Mouse (Mus musculus) adrenal gland, postnatal 10 days (tissue): ENCODE data around the gene Adcy1. TPM values are rescaled to one million over a fixed set of nuclear protein-coding genes. Genes with fewer than 3 reads are reported as not detected.
A peak's percentile ranks its signal among the peaks of the same experiment; 100 is the strongest.

Source experiments
- DNase-seq: peaks from one replicate; pipeline ENCODE4 v3.0.0; 2021; ENCODE audit warnings: mixed read lengths
- long read RNA-seq, 2 experiments: library from polyadenylated mRNA; stranded (forward); transcript quantifications; one replicate each; pipeline ENCODE4 v2.0.0; 2021
- total RNA-seq, 2 experiments: library from RNA; stranded (reverse); gene quantifications; 2 replicates each; pipeline ENCODE4 v1.2.3; 2021

Adcy1 gene
- total RNA-seq, result 1 to 10 TPM; 3.3 to 4.4 TPM
- long read RNA-seq, experiment 1, partial matches to known transcripts, result 0 of 2 reads
- long read RNA-seq, experiment 1, other reads (novel, unspliced or antisense), result 2 of 2 reads
- long read RNA-seq, experiment 2, result 0 reads

GRCm38 (mm10) chr11:7063001-7063584 lies at the start of gene Adcy1:
TSS of gene Adcy1 (plus strand) at chr11:7063489.
- DNase-seq, result peak; percentile 37

GRCm38 (mm10) chr11:7016907-7017306 lies 46.4 kb upstream of the Adcy1 start:
- no peak for DNase-seq

GRCm38 (mm10) chr11:7018078-7018477 lies 45.2 kb upstream of the Adcy1 start:
- no peak for DNase-seq

- DNase-seq, result no peak
Observed at GRCm38 (mm10) chr11:7019006-7019525, 44.2 kb upstream of the Adcy1 start.

- DNase-seq, result no peak
Observed at GRCm38 (mm10) chr11:7033063-7033462, 30.2 kb upstream of the Adcy1 start.

DNA sequence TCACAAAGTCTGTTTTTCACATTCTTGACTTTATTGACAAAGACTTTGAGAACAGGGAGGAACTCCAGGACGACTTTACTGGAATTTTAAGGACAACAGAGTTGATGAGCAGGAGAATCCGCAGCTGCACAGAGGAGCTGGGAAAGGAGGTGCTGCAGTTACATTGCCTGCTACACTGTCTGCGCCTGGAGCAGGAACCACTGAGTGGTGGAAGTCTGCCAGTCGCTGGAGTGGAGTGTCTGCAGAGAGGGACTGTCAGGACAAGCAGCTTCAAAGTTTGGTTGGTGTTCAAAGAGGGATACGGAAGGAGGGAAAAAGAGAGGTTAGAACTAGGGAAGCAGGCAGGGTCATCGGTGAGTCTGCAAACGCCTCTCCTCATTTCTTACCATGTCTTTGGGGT lies 23.6 kb upstream of the Adcy1 start:
- no peak for DNase-seq

- DNase-seq, result no peak
Observed at GRCm38 (mm10) chr11:7040801-7041200, 22.5 kb upstream of the Adcy1 start.

DNA sequence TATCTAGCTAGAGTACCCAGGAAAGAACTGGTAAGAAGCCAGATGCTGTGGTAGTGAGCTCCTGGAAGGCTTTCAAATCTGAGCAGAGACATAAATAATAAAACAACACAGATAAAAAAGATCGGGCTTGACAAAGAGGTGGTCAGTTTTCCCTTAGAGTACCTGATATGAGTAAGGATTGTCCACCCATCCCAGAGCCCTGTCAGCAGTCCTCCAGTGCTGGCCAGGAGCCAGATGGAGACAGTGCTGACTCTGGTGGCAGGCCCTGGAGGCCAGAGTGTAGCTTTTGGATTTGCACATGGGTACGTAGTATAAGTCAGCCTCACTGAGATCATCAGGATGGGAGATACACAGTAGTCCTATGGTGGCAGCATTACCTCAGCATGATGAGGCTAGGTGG lies 16.1 kb upstream of the Adcy1 start:
- no peak for DNase-seq

DNA sequence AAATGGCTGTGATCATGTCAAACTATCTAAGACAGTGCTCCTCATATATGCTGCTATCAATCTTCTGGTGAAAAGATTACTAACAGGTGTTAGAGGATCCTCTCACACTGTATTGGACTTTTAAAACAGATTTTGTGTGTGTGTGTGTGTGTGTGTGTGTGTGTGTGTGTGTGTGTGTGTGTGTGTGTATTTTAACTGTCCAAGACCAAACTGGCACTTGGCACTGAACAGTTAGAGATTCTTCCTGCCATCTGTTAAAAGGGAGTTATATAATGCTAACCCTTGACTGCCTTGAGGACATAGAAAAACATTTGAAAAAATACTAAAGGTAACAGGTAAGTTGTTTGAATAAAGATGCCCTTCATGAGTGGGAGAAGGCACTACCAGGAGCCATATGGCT lies 15.7 kb upstream of the Adcy1 start:
- no peak for DNase-seq

DNA sequence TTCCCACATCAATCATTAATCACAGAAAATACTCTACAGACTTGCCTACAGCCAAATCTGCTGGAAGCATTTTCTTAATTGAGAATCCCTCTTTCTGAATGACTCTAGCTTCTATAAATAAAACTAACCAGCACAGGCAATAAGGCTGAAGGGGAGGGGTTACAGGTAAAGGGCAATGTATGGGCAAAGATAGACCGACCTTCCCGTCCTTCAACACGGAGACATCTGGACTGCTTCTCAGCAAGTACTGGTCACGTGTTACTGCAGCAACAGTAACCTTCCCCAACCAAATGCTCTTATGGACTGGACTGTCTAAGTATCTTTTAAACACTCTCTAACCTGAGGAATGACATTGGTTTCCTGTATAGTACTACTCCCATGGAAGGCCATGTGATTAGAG lies 9.6 kb upstream of the Adcy1 start:
- DNase-seq, result no peak

DNA sequence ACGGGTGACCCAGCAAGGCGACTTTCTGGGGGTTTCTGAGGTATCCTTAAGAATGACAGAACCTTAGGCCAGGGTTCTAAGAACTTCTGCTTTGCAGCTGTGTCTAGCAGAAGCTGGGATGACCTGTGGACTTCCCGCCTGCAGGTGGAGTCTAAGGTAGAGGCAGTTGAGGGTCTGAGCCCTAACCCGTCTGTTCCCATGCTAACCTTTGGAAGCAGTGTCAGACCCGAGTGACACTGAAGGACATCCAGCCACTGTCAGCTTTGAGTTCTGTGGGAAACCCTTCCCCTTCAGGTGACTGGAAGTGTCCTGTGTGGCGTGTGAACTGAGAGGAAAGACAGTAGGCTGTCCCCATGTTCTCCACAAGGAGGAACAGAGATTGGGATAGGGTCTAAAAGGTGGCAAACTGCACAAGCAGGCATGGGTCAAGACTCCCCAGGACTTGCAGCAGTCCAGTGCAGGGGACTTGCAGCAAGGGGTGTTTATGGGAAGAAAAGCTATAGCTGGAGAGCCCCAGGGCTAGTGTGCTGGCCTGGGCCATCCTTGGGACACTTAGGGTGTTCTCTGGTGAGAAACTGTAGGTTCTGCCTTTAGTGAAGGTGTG lies 8.5 kb upstream of the Adcy1 start:
- DNase-seq, result no peak

DNA sequence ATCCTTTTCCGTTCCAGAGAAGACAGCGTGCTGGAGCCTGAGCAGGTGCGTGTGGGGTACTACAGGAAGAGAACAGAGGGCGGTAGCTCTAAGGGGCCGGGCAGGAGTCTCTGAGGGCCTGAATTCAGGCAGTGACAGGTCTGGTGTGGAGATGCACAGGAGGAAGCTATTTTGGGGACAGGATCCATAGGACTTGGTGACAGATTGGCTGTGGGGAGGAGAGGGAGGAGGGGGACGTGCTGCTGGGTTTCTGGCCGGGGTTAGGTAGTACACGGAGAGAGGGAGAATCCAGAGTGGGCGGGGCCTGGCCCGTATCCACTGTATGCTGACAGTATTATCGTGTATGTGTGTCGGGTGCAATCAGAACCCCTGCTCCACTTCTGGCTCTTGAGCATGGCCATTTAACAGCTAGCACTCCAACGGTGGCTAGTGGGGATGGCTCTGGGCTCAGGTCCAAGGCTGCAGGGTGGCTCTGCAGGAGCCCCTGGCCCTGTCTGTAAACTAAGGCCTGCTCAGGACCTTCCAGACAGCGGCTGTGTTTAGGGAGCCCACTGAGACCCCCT lies 7.8 kb upstream of the Adcy1 start:
- no peak for DNase-seq

GRCm38 (mm10) chr11:7056121-7056520 lies 7.2 kb upstream of the Adcy1 start:
- DNase-seq, result no peak

- DNase-seq, result no peak
Observed at GRCm38 (mm10) chr11:7057781-7058180, 5.5 kb upstream of the Adcy1 start.

DNA sequence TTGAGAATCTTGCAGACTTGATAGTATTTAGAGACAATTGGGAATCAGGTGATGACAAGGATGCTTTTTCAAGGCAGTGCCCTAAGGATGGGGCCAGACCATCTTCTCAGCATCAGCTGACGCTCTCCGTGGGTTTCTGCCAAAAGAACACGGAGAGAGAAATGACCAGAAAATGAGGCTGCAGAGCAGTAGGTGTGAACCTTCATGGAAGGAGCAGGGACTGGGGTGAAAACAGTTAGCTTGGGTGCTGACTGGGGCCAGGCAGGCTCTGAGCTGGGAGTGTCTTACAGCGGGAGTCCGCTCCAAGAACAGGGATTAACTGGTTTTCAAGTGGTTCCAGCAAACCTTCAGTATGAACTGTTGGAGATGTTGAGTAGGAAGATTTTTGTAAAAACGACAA lies 1.3 kb upstream of the Adcy1 start:
- no peak for DNase-seq

DNA sequence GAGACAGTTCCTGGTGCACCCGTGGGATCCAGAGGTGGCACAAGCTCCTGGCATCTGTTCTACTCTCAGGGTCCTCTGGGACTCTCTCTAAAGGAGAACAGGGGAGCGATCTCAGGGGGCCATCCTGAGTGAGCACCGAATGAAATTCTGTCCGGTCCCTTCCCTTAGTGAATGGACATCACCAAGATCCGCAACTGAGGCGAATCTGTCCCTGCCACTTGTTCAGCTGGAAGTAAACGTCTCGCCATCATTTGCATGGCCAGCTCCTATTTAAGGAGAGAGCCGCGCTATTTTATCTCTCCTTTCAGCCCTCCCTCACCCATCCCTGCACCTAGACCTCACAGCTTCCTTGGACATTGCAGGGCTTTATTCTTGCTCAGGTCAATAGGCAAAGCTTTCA lies 723 bp upstream of the Adcy1 start:
- DNase-seq, result no peak

DNA sequence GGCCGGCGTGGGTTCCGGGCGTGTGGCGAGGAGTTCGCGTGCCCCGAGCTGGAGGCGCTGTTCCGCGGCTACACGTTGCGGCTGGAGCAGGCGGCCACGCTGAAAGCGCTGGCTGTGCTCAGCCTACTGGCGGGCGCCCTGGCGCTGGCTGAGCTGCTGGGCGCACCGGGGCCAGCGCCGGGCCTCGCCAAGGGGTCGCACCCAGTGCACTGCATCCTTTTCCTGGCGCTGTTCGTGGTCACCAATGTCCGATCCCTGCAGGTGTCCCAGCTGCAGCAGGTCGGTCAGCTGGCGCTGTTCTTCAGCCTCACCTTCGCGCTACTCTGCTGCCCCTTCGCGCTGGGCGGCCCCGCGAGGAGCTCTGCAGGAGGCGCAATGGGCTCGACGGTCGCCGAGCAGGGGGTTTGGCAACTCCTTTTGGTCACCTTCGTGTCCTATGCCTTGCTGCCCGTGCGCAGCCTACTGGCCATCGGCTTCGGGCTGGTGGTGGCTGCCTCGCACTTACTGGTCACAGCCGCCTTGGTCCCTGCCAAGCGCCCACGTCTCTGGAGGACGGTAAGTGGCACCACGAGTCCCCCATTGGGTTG lies 485 bp downstream of the Adcy1 start:
- peak; percentile 42 for DNase-seq

- peak; percentile 29 for DNase-seq
Observed at GRCm38 (mm10) chr11:7064484-7065185, 1.3 kb downstream of the Adcy1 start.

- DNase-seq, result no peak
Observed at GRCm38 (mm10) chr11:7065388-7065787, 2.1 kb downstream of the Adcy1 start.

DNA sequence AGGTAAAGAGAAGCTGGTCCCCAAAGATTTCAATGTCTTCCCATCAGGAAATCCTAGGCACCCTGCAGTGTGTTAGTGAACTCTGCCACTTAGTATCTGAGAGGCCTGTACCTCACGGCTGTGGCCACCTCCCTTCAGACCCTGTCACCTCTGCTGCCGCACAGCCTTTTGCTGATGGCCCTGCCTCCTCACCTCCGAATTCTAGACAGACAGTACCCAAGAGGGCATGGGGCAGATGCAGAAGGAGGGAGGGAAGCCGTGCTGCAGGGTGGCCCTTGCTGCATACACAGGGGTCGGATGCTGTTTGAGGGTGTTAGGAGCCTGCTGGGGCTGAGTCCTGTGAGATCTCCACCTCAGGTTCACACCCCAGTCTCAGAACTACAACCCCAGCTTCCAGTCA lies 2.6 kb downstream of the Adcy1 start:
- DNase-seq, result no peak

GRCm38 (mm10) chr11:7067263-7067662 lies 4.0 kb downstream of the Adcy1 start:
- DNase-seq, result no peak

- no peak for DNase-seq
Observed at GRCm38 (mm10) chr11:7068479-7069235, 5.4 kb downstream of the Adcy1 start.
